Mouse (Mus musculus) bone marrow macrophage, adult 2 months (primary cell): ENCODE measurements around the gene Hist1h3f. TPM values are rescaled to one million over a fixed set of nuclear protein-coding genes. Genes with fewer than 3 reads are reported as not detected.

Experiments used
- H3K27ac ChIP-seq: 2 replicates; pipeline ENCODE4 v1.5.1; 2012; ENCODE audit warnings: low read depth, low read length; ENCODE audit not compliant: insufficient read depth
- H3K4me1 ChIP-seq: 2 replicates; pipeline ENCODE4 v1.6.1; 2012; ENCODE audit warnings: low read length; ENCODE audit not compliant: control insufficient read depth, insufficient read depth
- H3K4me3 ChIP-seq: 2 replicates; pipeline ENCODE4 v1.5.1; 2012; ENCODE audit warnings: mild to moderate bottlenecking, low read length, moderate library complexity; ENCODE audit not compliant: insufficient read depth
- CTCF ChIP-seq: IDR thresholded peaks from 2 replicates; pipeline ENCODE4 v1.5.1; 2012; ENCODE audit warnings: low read depth, mild to moderate bottlenecking, low read length, moderate library complexity
- POLR2A ChIP-seq: IDR thresholded peaks from 2 replicates; pipeline ENCODE4 v1.6.1; 2012; ENCODE audit warnings: mild to moderate bottlenecking, low read depth, low read length, borderline replicate concordance
- polyA plus RNA-seq: library from polyadenylated mRNA; stranded (reverse); fragments of >200 nt; gene quantifications from 2 replicates; pipeline ENCODE4 v1.2.4, GENCODE M21; 2012; ENCODE audit not compliant: missing spikeins, insufficient read depth, insufficient read length

Gene Hist1h3f
- polyA plus RNA-seq, 1 experiment, result 0.80 TPM

DNA sequence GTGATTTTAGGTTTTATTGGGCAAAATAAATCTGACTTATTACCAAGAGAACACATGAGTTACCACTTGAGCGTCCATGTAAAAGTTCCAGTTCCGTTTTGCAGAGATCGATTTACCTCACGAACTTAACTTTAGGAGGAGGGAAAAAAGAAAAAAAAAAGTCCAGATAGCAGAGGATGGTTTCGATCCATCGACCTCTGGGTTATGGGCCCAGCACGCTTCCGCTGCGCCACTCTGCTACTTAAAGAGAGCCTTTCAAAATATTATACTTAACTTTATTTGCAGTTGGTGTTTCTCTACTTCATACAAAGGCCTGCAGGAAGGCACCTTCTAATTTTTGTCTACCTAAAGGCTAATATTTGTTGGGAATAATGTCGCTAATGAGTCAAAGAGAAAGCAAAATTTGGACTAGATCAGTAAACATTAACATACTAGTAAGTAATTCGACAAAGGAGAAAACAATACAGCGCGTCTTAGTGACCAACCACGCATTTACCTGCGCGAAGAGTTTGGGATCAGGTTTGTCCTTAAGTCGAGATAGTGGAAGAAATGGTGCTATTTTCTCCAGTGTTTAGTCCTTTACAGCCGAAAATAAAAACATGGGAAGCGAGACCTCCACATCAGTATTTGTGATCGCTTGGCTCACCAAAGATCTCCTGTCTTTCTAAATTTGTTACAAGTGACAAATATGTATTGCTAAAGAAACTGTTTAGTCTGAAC, 13.5 kb upstream of the Hist1h3f start:
- H3K4me3 ChIP-seq, result peak overlapping the region; percentile 71
- H3K27ac ChIP-seq, result peak overlapping the region; percentile 95
- H3K4me1 ChIP-seq, result peaks cover 15% of the 10 kb centered on the region
- no peak for TF ChIP-seq POLR2A
- no peak for TF ChIP-seq CTCF

DNA sequence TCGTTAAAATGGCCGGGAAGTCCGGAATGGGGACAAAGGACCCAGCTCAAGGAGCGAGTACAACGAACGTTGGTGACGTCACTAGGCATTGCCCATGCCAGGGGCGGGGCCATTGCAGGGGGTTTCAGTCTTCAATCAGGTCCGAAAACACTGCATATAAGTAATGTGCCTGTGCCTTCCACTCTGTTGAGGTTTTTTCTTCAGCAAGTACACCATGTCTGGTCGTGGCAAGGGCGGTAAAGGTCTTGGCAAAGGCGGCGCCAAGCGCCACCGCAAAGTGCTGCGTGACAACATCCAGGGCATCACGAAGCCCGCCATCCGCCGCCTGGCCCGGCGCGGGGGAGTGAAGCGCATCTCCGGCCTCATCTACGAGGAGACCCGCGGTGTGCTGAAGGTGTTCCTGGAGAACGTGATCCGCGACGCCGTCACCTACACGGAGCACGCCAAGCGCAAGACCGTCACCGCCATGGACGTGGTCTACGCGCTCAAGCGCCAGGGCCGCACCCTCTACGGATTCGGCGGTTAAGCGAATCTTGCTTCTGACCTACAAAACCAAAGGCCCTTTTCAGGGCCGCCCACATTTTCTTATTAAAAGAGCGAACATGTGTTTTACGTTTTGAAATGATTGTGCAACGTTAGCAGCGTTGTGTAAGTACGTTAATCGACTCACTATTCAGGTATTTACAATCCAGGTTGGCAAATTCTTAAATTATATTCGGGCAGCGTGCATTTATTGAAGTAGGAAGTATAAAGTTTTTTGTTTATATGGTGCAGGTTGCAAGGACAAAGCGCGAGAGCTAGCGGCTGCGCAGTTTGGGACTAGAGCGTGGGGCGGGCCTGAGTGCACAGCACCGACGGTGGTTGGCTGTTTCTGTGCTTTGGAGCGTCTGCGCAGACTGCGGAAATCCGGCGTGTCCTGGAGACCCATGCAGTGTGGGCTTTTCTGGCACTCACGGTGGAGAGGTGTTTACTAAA, 12.7 kb upstream of the Hist1h3f start, which contains the start of gene Hist1h4h:
Hist1h4h (plus strand) TSS at position 150 of the 975 bp plus-strand sequence.
- peaks cover 15% of the 10 kb centered on the region for H3K4me1 ChIP-seq
- peak within 1 kb of the TSS; percentile 95 for H3K27ac ChIP-seq
- TF ChIP-seq CTCF (no peak), POLR2A (peak; percentile 96)
- peak within 1 kb of the TSS; percentile 71 for H3K4me3 ChIP-seq

DNA sequence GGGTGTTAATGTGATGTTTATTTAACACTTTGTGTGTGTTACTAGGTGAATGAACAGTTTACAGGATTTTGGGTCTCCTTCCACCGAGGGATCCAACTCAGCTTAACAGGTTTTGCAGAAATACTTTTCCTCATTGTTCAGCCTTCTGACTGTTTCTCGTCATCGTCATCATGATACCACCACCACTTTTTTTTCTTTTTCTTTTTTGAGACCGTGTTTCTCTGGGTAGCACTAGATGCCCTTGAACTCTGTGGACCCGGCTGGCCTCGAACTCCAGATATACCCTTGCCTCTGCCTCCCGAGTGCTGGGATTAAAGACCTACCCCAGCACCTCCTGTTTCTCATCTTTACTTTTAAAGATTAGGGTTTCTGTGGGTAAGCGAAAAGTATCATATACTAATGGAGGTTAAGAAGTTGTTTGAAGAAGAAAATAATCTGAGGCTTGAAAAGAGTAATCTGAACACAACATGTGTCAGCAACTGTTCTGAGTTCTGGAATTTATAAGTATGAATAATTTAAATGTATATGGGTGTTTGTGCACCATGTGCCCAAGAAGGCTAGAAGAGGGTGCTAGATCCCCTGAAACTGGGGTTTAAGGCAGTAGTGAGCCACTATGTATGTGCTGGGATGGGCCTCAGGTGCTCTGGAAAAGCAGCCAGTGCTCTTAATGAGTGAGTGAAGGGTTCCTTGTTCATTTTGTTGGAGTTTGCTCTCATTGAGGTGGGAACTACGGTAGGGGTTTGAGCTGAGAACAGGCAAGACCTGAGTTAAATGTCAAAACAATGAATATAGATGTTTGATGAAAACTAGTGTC, 11.4 kb upstream of the Hist1h3f start:
- H3K4me1 ChIP-seq, result peaks cover 19% of the 10 kb centered on the region
- H3K27ac ChIP-seq, result peak overlapping the region; percentile 75
- H3K4me3 ChIP-seq, result peak overlapping the region; percentile 54
- TF ChIP-seq CTCF (no peak), POLR2A (no peak)

DNA sequence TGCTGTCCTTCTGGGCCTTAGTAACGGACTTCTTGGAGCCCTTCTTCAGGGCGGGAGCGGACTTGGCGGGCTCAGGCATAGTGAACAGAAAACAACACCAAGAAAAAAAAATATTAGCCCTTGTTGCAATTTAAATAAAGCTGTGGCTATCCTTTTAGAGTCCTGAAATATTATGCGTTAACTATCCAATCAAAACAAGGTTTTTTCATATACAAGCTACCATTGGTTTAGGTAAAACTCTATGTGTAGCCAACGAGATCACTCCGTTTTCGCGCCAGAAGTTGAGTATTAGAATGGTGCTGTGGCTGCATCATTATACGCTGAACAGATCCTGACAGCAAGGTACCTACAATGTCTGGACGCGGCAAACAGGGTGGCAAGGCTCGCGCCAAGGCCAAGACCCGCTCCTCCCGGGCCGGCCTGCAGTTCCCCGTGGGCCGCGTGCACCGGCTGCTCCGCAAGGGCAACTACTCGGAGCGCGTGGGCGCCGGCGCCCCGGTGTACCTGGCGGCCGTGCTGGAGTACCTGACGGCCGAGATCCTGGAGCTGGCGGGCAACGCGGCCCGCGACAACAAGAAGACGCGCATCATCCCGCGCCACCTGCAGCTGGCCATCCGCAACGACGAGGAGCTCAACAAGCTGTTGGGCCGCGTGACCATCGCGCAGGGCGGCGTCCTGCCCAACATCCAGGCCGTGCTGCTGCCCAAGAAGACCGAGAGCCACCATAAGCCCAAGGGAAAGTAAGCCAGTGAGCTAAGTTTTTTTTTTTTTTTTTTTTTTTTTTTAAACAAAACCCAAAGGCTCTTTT, 10.1 kb upstream of the Hist1h3f start, which contains the start of gene Hist1h2af:
Hist1h2af (plus strand) TSS at position 347 of the 808 bp plus-strand sequence.
- H3K4me1 ChIP-seq, result peaks cover 28% of the 10 kb centered on the region
- peak within 1 kb of the TSS; percentile 84 for H3K27ac ChIP-seq
- H3K4me3 ChIP-seq, result peak within 1 kb of the TSS; percentile 63

DNA sequence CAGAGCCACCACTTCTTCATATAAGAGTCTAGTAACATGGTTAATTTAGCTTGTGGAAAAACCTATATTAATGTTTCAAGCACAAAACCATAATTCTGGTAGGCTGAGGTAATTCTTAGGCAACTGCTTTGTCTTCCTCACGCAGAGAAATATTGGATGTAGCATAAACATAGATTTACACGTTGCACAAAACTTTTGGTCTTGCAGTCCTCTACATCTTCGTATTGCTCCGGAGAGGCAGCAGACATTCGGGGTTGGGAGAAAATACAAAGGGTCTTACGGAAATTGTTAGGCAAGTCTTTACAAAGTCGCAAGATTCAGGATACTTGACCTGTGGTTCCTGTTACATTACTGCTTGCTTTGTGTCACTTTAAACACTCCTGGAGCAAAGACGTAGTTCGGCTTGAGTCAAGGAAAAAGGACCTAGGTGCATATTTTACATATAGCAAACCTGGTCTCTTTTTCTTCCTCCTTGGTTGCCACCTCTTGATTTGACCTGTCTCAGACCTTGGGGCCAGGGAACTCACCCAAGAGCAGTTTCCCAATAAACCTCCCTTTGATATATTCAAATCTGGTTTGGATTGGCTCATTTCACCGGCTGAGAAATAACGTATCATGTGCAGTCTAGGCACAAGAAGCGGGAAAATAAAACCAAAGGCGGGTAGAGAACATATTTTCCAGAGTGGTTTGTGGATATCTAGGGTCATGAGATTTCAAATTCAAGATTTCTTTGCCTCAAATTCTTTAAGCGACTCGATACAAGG, 9.3 kb upstream of the Hist1h3f start:
- peak overlapping the region; percentile 84 for H3K27ac ChIP-seq
- TF ChIP-seq CTCF, result no peak
- no peak for TF ChIP-seq POLR2A
- H3K4me1 ChIP-seq, result peaks cover 29% of the 10 kb centered on the region
- peak overlapping the region; percentile 63 for H3K4me3 ChIP-seq

DNA sequence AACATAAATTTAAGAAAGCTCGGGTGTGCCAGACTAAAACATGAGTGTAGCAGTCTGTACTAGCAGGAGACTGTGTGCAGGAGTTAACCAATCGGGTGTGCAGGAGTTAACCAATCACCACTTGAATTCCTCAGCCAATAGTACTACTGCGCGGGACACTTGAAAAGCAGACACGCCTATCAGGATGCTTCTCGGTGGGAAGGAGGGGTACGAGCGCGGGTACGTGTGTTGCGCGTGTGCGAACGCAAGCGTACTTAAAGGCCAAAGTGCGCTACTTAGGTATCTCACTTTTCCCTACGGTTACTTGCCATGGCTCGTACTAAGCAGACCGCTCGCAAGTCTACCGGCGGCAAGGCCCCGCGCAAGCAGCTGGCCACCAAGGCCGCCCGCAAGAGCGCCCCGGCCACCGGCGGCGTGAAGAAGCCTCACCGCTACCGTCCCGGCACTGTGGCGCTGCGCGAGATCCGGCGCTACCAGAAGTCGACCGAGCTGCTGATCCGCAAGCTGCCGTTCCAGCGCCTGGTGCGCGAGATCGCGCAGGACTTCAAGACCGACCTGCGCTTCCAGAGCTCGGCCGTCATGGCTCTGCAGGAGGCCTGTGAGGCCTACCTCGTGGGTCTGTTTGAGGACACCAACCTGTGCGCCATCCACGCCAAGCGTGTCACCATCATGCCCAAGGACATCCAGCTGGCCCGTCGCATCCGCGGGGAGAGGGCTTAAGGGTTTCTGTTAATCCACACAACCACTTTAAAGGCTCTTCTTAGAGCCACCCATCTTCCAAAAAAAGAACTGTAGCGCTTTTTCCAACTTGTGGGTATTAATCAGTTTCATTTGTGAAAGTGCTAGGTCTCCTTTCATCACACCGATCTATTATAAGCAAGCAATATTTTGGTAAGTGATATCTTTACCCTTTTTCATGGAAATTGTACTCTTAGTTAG, 8.4 kb upstream of the Hist1h3f start, which contains the start of gene Hist1h3g:
Hist1h3g (plus strand) TSS at position 286 of the 939 bp plus-strand sequence.
- peak within 1 kb of the TSS; percentile 63 for H3K4me3 ChIP-seq
- H3K27ac ChIP-seq, result peak within 1 kb of the TSS; percentile 84
- peaks cover 29% of the 10 kb centered on the region for H3K4me1 ChIP-seq

DNA sequence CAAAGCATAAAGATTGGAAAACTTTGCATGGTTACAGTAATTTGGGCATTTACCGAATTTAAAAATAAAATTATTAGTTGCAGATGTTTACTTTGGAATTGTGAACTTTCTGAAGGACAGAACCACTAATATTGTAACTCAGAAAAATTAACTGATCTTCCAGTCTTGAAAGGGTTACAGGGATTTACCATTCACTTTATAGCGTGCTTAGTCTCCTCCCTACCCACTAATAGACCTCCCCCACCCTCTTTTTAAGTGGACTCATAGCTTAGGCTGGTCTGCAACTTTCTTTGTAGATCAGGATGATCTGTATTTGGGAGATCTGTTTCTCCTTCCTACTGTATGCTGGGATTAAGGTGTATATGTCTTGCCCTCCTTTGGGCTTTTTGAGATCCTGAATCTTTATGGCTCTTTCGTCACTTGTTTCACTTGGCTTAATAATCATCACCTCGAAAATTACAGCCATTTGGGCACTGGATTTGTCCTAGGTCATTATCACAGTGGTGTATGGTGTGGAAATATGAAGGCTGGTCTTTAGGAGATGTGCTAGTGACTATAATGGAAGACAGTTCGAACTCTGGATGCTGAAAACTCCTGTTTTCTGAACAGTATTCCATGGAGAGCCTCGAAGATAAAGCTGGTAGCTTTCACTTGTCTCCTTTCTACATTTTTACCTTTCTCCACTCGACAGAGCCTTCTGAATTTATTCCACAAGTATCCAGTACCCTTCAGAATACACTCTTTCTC, 7.6 kb upstream of the Hist1h3f start:
- Histone ChIP-seq H3K27ac (peak overlapping the region; percentile 55), H3K4me3 (peak overlapping the region; percentile 45), H3K4me1 (peaks cover 29% of the 10 kb centered on the region)
- TF ChIP-seq POLR2A (no peak), CTCF (no peak)
